Mouse (Mus musculus): ENCODE data around the gene Krtap19-4. TPM values are rescaled to one million over a fixed set of nuclear protein-coding genes. Genes with fewer than 3 reads are reported as not detected.

Gene Krtap19-4
- polyA plus RNA-seq (2015; fragmentation: Nextera tagmentation; extraction: Ambion mirVana), result not detected in 2 replicates

DNA sequence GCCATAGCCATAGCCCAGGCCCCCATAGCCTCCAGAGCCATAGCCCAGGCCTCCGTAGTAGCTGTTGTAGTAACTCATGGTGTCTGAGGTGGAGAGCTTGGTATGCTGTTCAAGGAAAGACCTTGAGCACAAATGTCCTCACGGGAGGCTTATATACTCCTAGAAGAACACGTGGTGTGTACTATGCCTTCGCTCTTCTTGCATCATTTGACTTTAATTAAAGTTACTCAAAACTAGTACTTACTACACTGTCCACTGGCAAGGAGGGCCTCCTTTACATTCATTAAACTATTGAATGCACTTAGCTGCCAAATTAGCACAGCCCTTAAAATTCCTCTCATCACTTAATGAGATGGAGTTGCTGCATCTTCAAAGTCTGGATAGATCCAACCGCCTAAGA, at the start of gene Krtap19-4:
Gene Krtap19-4 (minus strand): TSS at position 101 of the 400 bp plus-strand sequence.
- Histone ChIP-seq H3K9ac (ENCODE audit: low read depth, low read length) (no peak within 1 kb of the TSS), H3K4me3 (ENCODE audit: low read depth, low read length) (no peak within 1 kb of the TSS), H3K27me3 (ENCODE audit: control insufficient read depth, insufficient read depth, low read depth, low read length) (no peaks in the 10 kb centered on the region), H3K9me3 (replicated peaks; ENCODE audit: control insufficient read depth, low read length, poor library complexity, severe bottlenecking) (no peaks in the 10 kb centered on the region), H3K36me3 (ENCODE audit: control insufficient read depth, insufficient read depth, low read length) (no peaks in the 10 kb centered on the region), H3K4me2 (ENCODE audit: low read length) (no peak within 1 kb of the TSS), H3K4me1 (ENCODE audit: control insufficient read depth, insufficient read depth, low read length) (no peaks in the 10 kb centered on the region), H3K27ac (ENCODE audit: low read length) (no peak within 1 kb of the TSS)
- WGBS, result 92% methylated on average over 5 of the region's 5 CpGs
- no peak for ATAC-seq

DNA sequence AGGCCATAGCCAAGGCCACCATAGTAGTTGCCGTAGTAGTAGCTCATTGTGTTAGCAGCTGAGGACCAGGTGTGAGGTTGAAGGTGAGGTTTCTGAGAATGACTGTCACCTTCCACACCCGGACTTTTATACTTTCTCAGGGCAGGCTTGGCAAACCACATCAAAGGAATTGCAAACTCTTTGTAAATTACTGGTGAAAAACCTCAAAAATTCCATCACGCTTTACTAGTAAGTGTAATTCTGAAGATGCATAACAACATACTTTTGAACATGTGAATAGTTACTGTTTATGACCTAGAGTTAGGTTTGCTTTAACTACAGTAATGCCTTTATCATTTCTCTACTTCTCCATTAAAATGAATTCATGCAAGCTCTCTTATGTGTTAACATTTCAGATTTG, 47.3 kb upstream of the Krtap19-4 start, which contains the start of gene Krtap19-9b:
Gene Krtap19-9b (minus strand): TSS at position 101 of the 400 bp plus-strand sequence.
- Histone ChIP-seq H3K4me1 (ENCODE audit: control insufficient read depth, insufficient read depth, low read length) (no peaks in the 10 kb centered on the region), H3K27me3 (ENCODE audit: control insufficient read depth, insufficient read depth, low read depth, low read length) (no peaks in the 10 kb centered on the region), H3K4me3 (ENCODE audit: low read depth, low read length) (no peak within 1 kb of the TSS), H3K27ac (ENCODE audit: low read length) (no peak within 1 kb of the TSS), H3K9me3 (replicated peaks; ENCODE audit: control insufficient read depth, low read length, poor library complexity, severe bottlenecking) (no peaks in the 10 kb centered on the region), H3K4me2 (ENCODE audit: low read length) (no peak within 1 kb of the TSS), H3K9ac (ENCODE audit: low read depth, low read length) (no peak within 1 kb of the TSS), H3K36me3 (ENCODE audit: control insufficient read depth, insufficient read depth, low read length) (no peaks in the 10 kb centered on the region)
- WGBS, result 98% methylated on average over 3 of the region's 3 CpGs
- no peak for ATAC-seq

DNA sequence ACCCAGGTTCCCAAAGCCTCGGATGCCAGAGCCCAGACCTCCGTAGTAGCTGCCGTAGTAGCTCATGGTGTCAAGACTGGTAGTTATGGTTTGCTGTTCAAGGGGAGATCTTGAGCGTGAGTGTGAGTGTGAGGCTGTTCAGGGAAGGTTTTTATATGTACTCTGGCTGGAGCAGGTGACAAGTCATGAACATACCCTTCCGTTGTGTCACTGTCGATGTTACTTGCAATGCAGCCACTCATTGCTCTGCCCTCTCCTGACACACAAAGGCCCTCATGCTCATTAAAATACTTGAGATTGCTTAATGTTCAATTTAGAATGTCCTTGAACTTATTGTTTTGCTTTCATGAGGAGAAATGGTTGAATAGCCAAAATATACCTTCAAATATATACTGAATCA, 11.5 kb upstream of the Krtap19-4 start, which contains the start of gene Krtap19-5:
Gene Krtap19-5 (minus strand): TSS at position 101 of the 400 bp plus-strand sequence.
- no peaks in the 10 kb centered on the region for H3K4me1 ChIP-seq (ENCODE audit: control insufficient read depth, insufficient read depth, low read length)
- no peak within 1 kb of the TSS for H3K9ac ChIP-seq (ENCODE audit: low read depth, low read length)
- no peaks in the 10 kb centered on the region for H3K36me3 ChIP-seq (ENCODE audit: control insufficient read depth, insufficient read depth, low read length)
- whole genome bisulfite sequencing, result 95% methylated on average over 6 of the region's 6 CpGs
- H3K4me3 ChIP-seq (ENCODE audit: low read depth, low read length), result no peak within 1 kb of the TSS
- no peak within 1 kb of the TSS for H3K27ac ChIP-seq (ENCODE audit: low read length)
- ATAC-seq, result no peak
- H3K4me2 ChIP-seq (ENCODE audit: low read length), result no peak within 1 kb of the TSS
- H3K9me3 ChIP-seq (replicated peaks; ENCODE audit: control insufficient read depth, low read length, poor library complexity, severe bottlenecking), result no peaks in the 10 kb centered on the region
- no peaks in the 10 kb centered on the region for H3K27me3 ChIP-seq (ENCODE audit: control insufficient read depth, insufficient read depth, low read depth, low read length)

DNA sequence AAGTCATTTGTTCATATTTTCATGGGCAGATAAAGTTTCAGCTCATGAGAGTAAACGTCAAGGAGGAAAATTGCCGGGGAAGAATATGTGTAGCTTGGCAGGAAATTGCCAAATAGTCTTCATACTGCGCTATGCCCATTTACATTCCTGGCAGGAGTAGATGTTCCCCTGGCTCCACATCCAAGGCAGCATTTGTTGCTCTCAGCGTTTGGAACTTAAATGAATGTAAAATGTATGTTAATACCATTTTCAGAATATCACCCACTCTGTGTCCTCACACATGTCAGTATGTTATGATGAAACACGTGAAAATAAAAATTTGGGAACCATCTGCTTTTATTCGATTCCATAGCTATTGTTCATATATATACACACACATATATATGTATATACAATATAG, 2.0 kb upstream of the Krtap19-4 start:
- no peak for ATAC-seq
- 91% methylated on average over 6 of the region's 6 CpGs for WGBS
- H3K4me3 ChIP-seq (ENCODE audit: low read depth, low read length), result no peak overlapping the region
- no peak overlapping the region for H3K4me2 ChIP-seq (ENCODE audit: low read length)
- no peaks in the 10 kb centered on the region for H3K27me3 ChIP-seq (ENCODE audit: control insufficient read depth, insufficient read depth, low read depth, low read length)
- no peaks in the 10 kb centered on the region for H3K4me1 ChIP-seq (ENCODE audit: control insufficient read depth, insufficient read depth, low read length)
- no peak overlapping the region for H3K9ac ChIP-seq (ENCODE audit: low read depth, low read length)
- no peaks in the 10 kb centered on the region for H3K9me3 ChIP-seq (replicated peaks; ENCODE audit: control insufficient read depth, low read length, poor library complexity, severe bottlenecking)
- H3K27ac ChIP-seq (ENCODE audit: low read length), result no peak overlapping the region
- H3K36me3 ChIP-seq (ENCODE audit: control insufficient read depth, insufficient read depth, low read length), result no peaks in the 10 kb centered on the region

DNA sequence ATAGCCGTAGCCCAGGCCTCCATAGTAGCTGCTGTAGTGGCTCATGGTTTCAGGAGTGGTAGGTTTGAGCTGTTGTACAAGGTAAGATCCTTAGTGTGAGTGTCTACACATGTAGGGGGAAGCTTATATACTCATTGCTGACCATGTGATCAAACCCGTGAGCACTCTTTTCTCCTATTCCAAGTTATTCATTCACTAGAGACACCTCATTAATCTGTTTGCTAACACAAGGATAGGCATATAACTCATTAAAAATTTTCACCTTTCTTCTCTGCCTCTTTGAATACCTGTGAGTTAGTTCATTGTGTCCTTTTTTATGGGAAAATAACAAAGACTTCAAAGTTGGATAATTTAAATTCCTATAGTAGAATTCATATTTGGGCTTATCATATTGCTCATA, 7.0 kb downstream of the Krtap19-4 start, which contains the start of gene Krtap19-3:
Gene Krtap19-3 (minus strand): TSS at position 101 of the 400 bp plus-strand sequence.
- Histone ChIP-seq H3K4me1 (ENCODE audit: control insufficient read depth, insufficient read depth, low read length) (no peaks in the 10 kb centered on the region), H3K27ac (ENCODE audit: low read length) (no peak within 1 kb of the TSS), H3K4me3 (ENCODE audit: low read depth, low read length) (no peak within 1 kb of the TSS), H3K27me3 (ENCODE audit: control insufficient read depth, insufficient read depth, low read depth, low read length) (no peaks in the 10 kb centered on the region), H3K4me2 (ENCODE audit: low read length) (no peak within 1 kb of the TSS), H3K36me3 (ENCODE audit: control insufficient read depth, insufficient read depth, low read length) (no peaks in the 10 kb centered on the region), H3K9me3 (replicated peaks; ENCODE audit: control insufficient read depth, low read length, poor library complexity, severe bottlenecking) (no peaks in the 10 kb centered on the region), H3K9ac (ENCODE audit: low read depth, low read length) (no peak within 1 kb of the TSS)
- 81% methylated on average over 2 of the region's 2 CpGs for WGBS
- ATAC-seq, result no peak

DNA sequence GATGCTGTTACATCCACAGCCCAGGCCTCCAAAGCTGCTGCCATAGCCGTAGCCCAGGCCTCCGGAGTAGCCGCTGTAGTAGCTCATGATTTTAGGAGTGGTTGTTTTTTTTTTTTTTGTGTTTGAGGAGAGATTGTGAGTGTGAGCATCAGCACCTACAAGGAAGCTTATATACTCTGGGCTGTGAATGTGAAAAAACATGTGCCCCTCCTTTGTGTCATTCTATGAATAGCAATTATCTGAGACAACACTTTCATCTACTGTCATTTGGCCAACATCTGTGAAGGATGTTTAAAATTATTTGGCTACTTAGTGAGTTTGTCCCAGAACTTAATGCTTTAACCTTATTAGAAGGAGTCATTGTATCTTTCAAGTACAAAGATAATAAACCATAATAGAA, 10.7 kb downstream of the Krtap19-4 start, which contains the start of gene Krtap19-2:
Gene Krtap19-2 (minus strand): TSS at position 101 of the 400 bp plus-strand sequence.
- Histone ChIP-seq H3K4me3 (ENCODE audit: low read depth, low read length) (no peak within 1 kb of the TSS), H3K27me3 (ENCODE audit: control insufficient read depth, insufficient read depth, low read depth, low read length) (no peaks in the 10 kb centered on the region), H3K27ac (ENCODE audit: low read length) (no peak within 1 kb of the TSS), H3K9ac (ENCODE audit: low read depth, low read length) (no peak within 1 kb of the TSS), H3K4me2 (ENCODE audit: low read length) (no peak within 1 kb of the TSS), H3K4me1 (ENCODE audit: control insufficient read depth, insufficient read depth, low read length) (no peaks in the 10 kb centered on the region), H3K36me3 (ENCODE audit: control insufficient read depth, insufficient read depth, low read length) (no peaks in the 10 kb centered on the region), H3K9me3 (replicated peaks; ENCODE audit: control insufficient read depth, low read length, poor library complexity, severe bottlenecking) (no peaks in the 10 kb centered on the region)
- ATAC-seq, result no peak
- WGBS, result 98% methylated on average over 3 of the region's 3 CpGs

DNA sequence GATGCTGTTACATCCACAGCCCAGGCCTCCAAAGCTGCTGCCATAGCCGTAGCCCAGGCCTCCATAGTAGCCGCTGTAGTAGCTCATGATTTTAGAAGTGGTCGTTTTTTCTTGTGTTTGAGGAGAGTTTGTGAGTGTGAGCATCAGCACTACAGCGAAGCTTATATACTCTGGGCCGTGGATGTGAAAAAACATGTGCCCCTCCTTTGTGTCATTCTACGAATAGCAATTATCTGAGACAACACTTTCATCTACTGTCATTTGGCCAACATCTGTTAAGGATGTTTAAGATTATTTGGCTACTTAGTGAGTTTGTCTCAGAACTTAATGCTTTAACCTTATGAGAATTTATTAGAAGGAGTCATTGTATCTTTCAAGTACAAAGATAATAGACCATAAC, 15.6 kb downstream of the Krtap19-4 start, which contains the start of gene Krtap19-1:
Gene Krtap19-1 (minus strand): TSS at position 101 of the 400 bp plus-strand sequence.
- no peak for ATAC-seq
- H3K9me3 ChIP-seq (replicated peaks; ENCODE audit: control insufficient read depth, low read length, poor library complexity, severe bottlenecking), result no peaks in the 10 kb centered on the region

DNA sequence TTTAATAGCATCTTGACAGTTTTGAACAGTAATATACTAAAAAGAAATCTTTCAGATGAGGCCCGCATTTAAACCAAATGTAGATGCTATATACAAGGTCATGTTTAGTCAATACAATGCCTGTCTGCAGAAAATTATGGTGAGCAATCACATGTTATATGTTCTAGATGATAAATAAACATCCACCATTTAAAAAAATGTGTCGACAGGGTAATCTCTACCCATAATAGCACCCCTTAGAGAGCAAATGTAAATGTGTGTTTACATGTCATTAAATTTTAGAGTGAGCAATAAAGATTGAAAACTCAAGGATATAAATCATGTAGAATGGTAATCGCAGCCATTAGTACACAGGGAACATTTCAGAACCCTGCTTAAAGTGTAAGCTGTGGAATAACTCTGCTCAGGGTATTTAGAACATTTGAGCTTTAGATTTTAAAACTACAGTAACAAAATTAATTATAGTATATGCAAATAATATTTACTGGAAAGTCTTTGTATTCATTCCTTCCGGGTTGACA, 19.9 kb downstream of the Krtap19-4 start:
- H3K4me3 ChIP-seq (ENCODE audit: low read depth, low read length), result no peak overlapping the region
- H3K9ac ChIP-seq (ENCODE audit: low read depth, low read length), result no peak overlapping the region
- no peak overlapping the region for H3K4me2 ChIP-seq (ENCODE audit: low read length)
- H3K4me1 ChIP-seq (ENCODE audit: control insufficient read depth, insufficient read depth, low read length), result no peaks in the 10 kb centered on the region
- no peaks in the 10 kb centered on the region for H3K36me3 ChIP-seq (ENCODE audit: control insufficient read depth, insufficient read depth, low read length)
- no peak overlapping the region for H3K27ac ChIP-seq (ENCODE audit: low read length)
- no peak for ATAC-seq
- H3K27me3 ChIP-seq (ENCODE audit: control insufficient read depth, insufficient read depth, low read depth, low read length), result no peaks in the 10 kb centered on the region
- 92% methylated on average over 4 of the region's 4 CpGs for WGBS
- H3K9me3 ChIP-seq (replicated peaks; ENCODE audit: control insufficient read depth, low read length, poor library complexity, severe bottlenecking), result no peaks in the 10 kb centered on the region

More for the DNA sequence above, 15.6 kb downstream of the Krtap19-4 start, which contains the start of gene Krtap19-1:
- no peaks in the 10 kb centered on the region for H3K36me3 ChIP-seq (ENCODE audit: control insufficient read depth, insufficient read depth, low read length)
- H3K9ac ChIP-seq (ENCODE audit: low read depth, low read length), result no peak within 1 kb of the TSS
- H3K4me1 ChIP-seq (ENCODE audit: control insufficient read depth, insufficient read depth, low read length), result no peaks in the 10 kb centered on the region
- no peaks in the 10 kb centered on the region for H3K27me3 ChIP-seq (ENCODE audit: control insufficient read depth, insufficient read depth, low read depth, low read length)
- no peak within 1 kb of the TSS for H3K27ac ChIP-seq (ENCODE audit: low read length)
- 87% methylated on average over 6 of the region's 6 CpGs for WGBS
- H3K4me2 ChIP-seq (ENCODE audit: low read length), result no peak within 1 kb of the TSS
- H3K4me3 ChIP-seq (ENCODE audit: low read depth, low read length), result no peak within 1 kb of the TSS

DNA sequence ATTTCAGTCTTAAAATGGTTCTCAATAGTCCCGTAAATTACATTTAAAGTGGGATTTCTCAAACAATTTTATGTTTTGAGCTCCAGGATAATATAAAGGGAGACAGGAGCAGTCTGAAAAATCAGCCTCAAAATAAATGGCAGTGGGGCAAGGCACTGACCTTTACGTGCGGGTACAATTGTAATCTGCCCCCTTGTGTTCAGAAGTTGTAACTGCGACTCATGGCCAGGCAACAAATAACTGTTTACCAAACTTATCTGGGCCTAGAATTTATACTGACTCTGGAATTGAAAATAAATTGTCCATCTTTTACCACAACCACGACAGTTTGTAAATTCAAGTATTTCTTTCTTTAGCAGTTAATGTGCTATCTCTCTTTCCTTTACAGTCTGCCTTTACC, 33.4 kb downstream of the Krtap19-4 start:
- no peak overlapping the region for H3K4me2 ChIP-seq (ENCODE audit: low read length)
- H3K27ac ChIP-seq (ENCODE audit: low read length), result no peak overlapping the region
- no peak overlapping the region for H3K4me3 ChIP-seq (ENCODE audit: low read depth, low read length)
- no peak for ATAC-seq
- H3K9me3 ChIP-seq (replicated peaks; ENCODE audit: control insufficient read depth, low read length, poor library complexity, severe bottlenecking), result no peaks in the 10 kb centered on the region
- no peak overlapping the region for H3K9ac ChIP-seq (ENCODE audit: low read depth, low read length)
- WGBS, result 13% methylated on average over 5 of the region's 5 CpGs
- no peaks in the 10 kb centered on the region for H3K36me3 ChIP-seq (ENCODE audit: control insufficient read depth, insufficient read depth, low read length)
- no peaks in the 10 kb centered on the region for H3K4me1 ChIP-seq (ENCODE audit: control insufficient read depth, insufficient read depth, low read length)
- no peaks in the 10 kb centered on the region for H3K27me3 ChIP-seq (ENCODE audit: control insufficient read depth, insufficient read depth, low read depth, low read length)

Data from midbrain, embryonic 16.5 days (tissue).